Mouse (Mus musculus): ENCODE results near the gene Tmem247. TPM values are rescaled to one million over a fixed set of nuclear protein-coding genes. Genes with fewer than 3 reads are reported as not detected.

Tmem247 gene
- polyA plus RNA-seq, 1 experiment = not detected

DNA sequence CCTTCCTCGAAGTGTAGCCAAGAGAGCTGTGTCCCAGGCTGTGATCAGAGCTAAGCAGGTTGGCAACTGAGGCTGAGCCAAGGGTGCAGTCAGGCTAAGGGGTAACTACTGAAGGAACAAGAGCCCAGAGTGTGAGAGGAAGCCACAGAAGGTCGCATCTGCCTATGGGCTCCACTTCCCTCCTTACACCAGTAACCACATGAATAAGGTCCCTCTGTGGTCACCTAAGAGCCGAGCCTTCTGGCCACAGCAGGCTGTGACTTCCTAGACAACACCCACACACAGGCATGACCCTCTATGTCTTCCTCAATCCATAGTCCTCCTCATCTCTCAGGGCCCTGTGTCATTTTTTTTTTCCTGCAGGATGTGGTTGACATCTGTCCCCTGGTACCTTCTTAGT lies 12.9 kb upstream of the Tmem247 start:
- DNase-seq = no peak
- H3K36me3 ChIP-seq (ENCODE audit: control insufficient read depth, insufficient read depth, low read length) = no peaks in the 10 kb centered on the region
- no peaks in the 10 kb centered on the region for H3K27me3 ChIP-seq (ENCODE audit: control insufficient read depth, insufficient read depth, low read length)
- TF ChIP-seq CTCF (IDR thresholded peaks at IDR 0.05; ENCODE audit: borderline replicate concordance, control insufficient read depth, extremely low read depth, insufficient read depth, low read length, poor library complexity) (no peak), POLR2A (IDR thresholded peaks at IDR 0.05; ENCODE audit: control insufficient read depth, extremely low read depth, insufficient read depth, low read length, poor library complexity) (no peak)
- no peak overlapping the region for H3K27ac ChIP-seq (ENCODE audit: control insufficient read depth, insufficient read depth, low read length)
- peaks cover 15% of the 10 kb centered on the region for H3K4me1 ChIP-seq (replicated peaks; ENCODE audit: control insufficient read depth, insufficient read depth, low read length)
- no peak overlapping the region for H3K4me3 ChIP-seq (ENCODE audit: control insufficient read depth, insufficient read depth, low read length)
- WGBS = 2% methylated on average over 3 of the region's 3 CpGs

- Histone ChIP-seq H3K4me1 (replicated peaks; ENCODE audit: control insufficient read depth, insufficient read depth, low read length) (peaks cover 11% of the 10 kb centered on the region), H3K36me3 (ENCODE audit: control insufficient read depth, insufficient read depth, low read length) (no peaks in the 10 kb centered on the region), H3K4me3 (ENCODE audit: control insufficient read depth, insufficient read depth, low read length) (no peak overlapping the region), H3K27me3 (ENCODE audit: control insufficient read depth, insufficient read depth, low read length) (no peaks in the 10 kb centered on the region; the same call in 1 of the 2 replicates), H3K27ac (ENCODE audit: control insufficient read depth, insufficient read depth, low read length) (no peak overlapping the region)
- TF ChIP-seq POLR2A (IDR thresholded peaks at IDR 0.05; ENCODE audit: control insufficient read depth, extremely low read depth, insufficient read depth, low read length, poor library complexity) = no peak
- no peak for DNase-seq
- 82% methylated on average over 19 of the region's 19 CpGs for WGBS
These were observed 11.6 kb upstream of the Tmem247 start for GRCm38 (mm10) chr17:86905297-86906135.

DNA sequence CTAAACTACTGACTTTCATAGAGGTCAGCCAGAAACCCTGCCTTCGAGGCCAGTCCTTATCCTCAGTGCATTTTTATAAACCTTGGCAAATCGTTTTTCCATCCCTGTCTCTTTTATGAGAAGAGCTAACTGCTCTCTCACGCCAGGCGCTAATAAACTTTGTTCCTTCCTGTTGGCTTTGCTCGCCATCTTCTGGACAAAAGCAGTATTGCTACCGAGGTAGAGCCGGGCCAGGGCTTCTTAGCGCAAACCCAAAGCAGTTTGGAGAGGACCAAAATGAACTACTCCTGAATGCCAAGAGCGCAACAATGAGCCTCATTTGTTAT lies 11.0 kb upstream of the Tmem247 start:
- Histone ChIP-seq H3K4me1 (replicated peaks; ENCODE audit: control insufficient read depth, insufficient read depth, low read length) (peaks cover 10% of the 10 kb centered on the region), H3K36me3 (ENCODE audit: control insufficient read depth, insufficient read depth, low read length) (no peaks in the 10 kb centered on the region), H3K4me3 (ENCODE audit: control insufficient read depth, insufficient read depth, low read length) (no peak overlapping the region), H3K27ac (ENCODE audit: control insufficient read depth, insufficient read depth, low read length) (no peak overlapping the region), H3K27me3 (ENCODE audit: control insufficient read depth, insufficient read depth, low read length) (no peaks in the 10 kb centered on the region; the same call in 1 of the 2 replicates)
- peak; percentile 79 for DNase-seq
- 4% methylated on average over 9 of the region's 9 CpGs for WGBS
- TF ChIP-seq CTCF (IDR thresholded peaks at IDR 0.05; ENCODE audit: borderline replicate concordance, control insufficient read depth, extremely low read depth, insufficient read depth, low read length, poor library complexity) (no peak), POLR2A (IDR thresholded peaks at IDR 0.05; ENCODE audit: control insufficient read depth, extremely low read depth, insufficient read depth, low read length, poor library complexity) (no peak)

DNA sequence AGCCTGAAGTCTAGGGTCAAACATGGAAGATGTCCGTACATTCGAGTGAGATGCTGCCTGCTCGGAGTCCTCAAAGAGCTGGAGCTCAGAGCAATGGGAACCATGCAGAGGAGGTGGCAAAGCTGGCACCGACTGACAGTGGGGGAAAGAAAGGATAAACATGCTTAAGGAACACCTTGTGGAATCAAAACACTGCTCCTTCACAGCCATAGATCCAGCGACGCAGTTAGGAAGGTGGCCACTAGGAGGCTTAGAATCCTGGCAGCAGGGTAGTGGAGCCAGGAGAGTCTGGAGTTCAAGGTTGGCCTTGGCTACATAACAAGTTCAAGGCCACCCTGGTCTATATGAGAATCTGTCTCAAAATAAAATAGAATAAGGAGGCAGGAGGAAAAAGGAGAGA lies 10.5 kb upstream of the Tmem247 start:
- 44% methylated on average over 6 of the region's 6 CpGs for WGBS
- TF ChIP-seq CTCF (IDR thresholded peaks at IDR 0.05; ENCODE audit: borderline replicate concordance, control insufficient read depth, extremely low read depth, insufficient read depth, low read length, poor library complexity) (no peak), POLR2A (IDR thresholded peaks at IDR 0.05; ENCODE audit: control insufficient read depth, extremely low read depth, insufficient read depth, low read length, poor library complexity) (no peak)
- peak; percentile 11 for DNase-seq

DNA sequence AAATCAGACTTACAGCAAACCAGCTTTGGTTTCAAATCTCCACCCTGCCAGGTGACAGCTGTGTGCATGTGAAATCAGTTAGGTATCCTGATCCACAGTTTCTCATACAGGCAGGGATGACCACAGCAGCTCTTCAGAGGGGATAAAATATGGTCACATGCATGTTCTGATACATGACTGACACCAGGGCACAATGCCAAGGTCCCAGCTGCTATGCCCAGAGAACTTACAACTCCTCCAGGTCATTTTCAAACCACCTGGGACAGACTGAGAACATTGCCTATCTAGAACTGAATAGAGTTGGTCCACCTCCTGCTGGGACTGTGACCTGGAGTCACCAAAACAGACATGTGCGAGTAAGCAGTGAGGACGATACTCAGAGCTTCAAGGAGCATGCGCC lies 10.1 kb upstream of the Tmem247 start:
- 99% methylated on average over 3 of the region's 3 CpGs for WGBS
- DNase-seq = no peak
- peaks cover 10% of the 10 kb centered on the region for H3K4me1 ChIP-seq (replicated peaks; ENCODE audit: control insufficient read depth, insufficient read depth, low read length)
- no peaks in the 10 kb centered on the region for H3K36me3 ChIP-seq (ENCODE audit: control insufficient read depth, insufficient read depth, low read length)
- TF ChIP-seq CTCF (IDR thresholded peaks at IDR 0.05; ENCODE audit: borderline replicate concordance, control insufficient read depth, extremely low read depth, insufficient read depth, low read length, poor library complexity) = no peak
- TF ChIP-seq POLR2A (IDR thresholded peaks at IDR 0.05; ENCODE audit: control insufficient read depth, extremely low read depth, insufficient read depth, low read length, poor library complexity) = no peak
- H3K4me3 ChIP-seq (ENCODE audit: control insufficient read depth, insufficient read depth, low read length) = no peak overlapping the region
- no peak overlapping the region for H3K27ac ChIP-seq (ENCODE audit: control insufficient read depth, insufficient read depth, low read length)
- H3K27me3 ChIP-seq (ENCODE audit: control insufficient read depth, insufficient read depth, low read length) = no peaks in the 10 kb centered on the region; the same call in 1 of the 2 replicates

More for the DNA sequence above, 10.5 kb upstream of the Tmem247 start:
- Histone ChIP-seq H3K27ac (ENCODE audit: control insufficient read depth, insufficient read depth, low read length) (no peak overlapping the region), H3K4me1 (replicated peaks; ENCODE audit: control insufficient read depth, insufficient read depth, low read length) (peaks cover 10% of the 10 kb centered on the region), H3K36me3 (ENCODE audit: control insufficient read depth, insufficient read depth, low read length) (no peaks in the 10 kb centered on the region), H3K27me3 (ENCODE audit: control insufficient read depth, insufficient read depth, low read length) (no peaks in the 10 kb centered on the region; the same call in 1 of the 2 replicates), H3K4me3 (ENCODE audit: control insufficient read depth, insufficient read depth, low read length) (no peak overlapping the region)

DNA sequence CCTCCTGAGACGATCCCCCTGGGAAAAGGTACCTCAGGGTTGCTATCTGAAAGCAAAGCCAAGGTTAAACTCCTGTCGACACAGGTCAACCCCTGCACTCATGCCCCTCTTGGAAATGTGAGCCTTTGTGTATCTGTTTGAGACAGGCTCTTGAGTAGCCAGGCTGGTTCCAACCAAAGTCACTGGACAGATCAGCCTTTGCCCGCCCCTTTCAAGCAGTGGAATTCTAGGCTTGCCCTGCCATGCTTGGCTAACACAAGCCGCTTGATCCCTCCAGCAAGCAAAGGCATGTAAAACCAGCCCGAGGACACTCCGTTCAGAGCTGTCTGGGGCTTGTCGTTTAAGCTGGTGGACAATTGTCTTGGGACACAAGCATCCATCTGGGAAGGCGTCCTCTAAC lies 8.8 kb upstream of the Tmem247 start:
- Histone ChIP-seq H3K27me3 (ENCODE audit: control insufficient read depth, insufficient read depth, low read length) (no peaks in the 10 kb centered on the region; the same call in 1 of the 2 replicates), H3K27ac (ENCODE audit: control insufficient read depth, insufficient read depth, low read length) (no peak overlapping the region), H3K36me3 (ENCODE audit: control insufficient read depth, insufficient read depth, low read length) (no peaks in the 10 kb centered on the region), H3K4me1 (replicated peaks; ENCODE audit: control insufficient read depth, insufficient read depth, low read length) (peaks cover 10% of the 10 kb centered on the region), H3K4me3 (ENCODE audit: control insufficient read depth, insufficient read depth, low read length) (no peak overlapping the region)
- TF ChIP-seq CTCF (IDR thresholded peaks at IDR 0.05; ENCODE audit: borderline replicate concordance, control insufficient read depth, extremely low read depth, insufficient read depth, low read length, poor library complexity) (no peak), POLR2A (IDR thresholded peaks at IDR 0.05; ENCODE audit: control insufficient read depth, extremely low read depth, insufficient read depth, low read length, poor library complexity) (no peak)
- no peak for DNase-seq
- WGBS = 88% methylated on average over 8 of the region's 8 CpGs
